Mouse (Mus musculus) A20 (cell line): ENCODE results near the gene Bcr.

Source experiments
- DNase-seq: peaks from one replicate; pipeline ENCODE4 v3.0.0-alpha.2; 2011; ENCODE audit warnings: low read depth, low spot score

The Bcr gene

GRCm38 (mm10) chr10:75130372-75131046 is 70.1 kb downstream of the Bcr start:
- no peak for DNase-seq

GRCm38 (mm10) chr10:75131625-75132024 is 71.2 kb downstream of the Bcr start:
- DNase-seq: no peak

GRCm38 (mm10) chr10:75134861-75135517 is 74.6 kb downstream of the Bcr start:
- no peak for DNase-seq

GRCm38 (mm10) chr10:75135518-75136162 is 75.2 kb downstream of the Bcr start:
- DNase-seq: no peak

GRCm38 (mm10) chr10:75137148-75137547 is 76.8 kb downstream of the Bcr start:
- DNase-seq: peak; percentile 51

- DNase-seq: no peak
Measured at GRCm38 (mm10) chr10:75145221-75145620, 84.8 kb downstream of the Bcr start.

- no peak for DNase-seq
Measured at GRCm38 (mm10) chr10:75146001-75146400, 85.6 kb downstream of the Bcr start.

- DNase-seq: no peak
Measured at GRCm38 (mm10) chr10:75146619-75147018, 86.2 kb downstream of the Bcr start.

- no peak for DNase-seq
Measured at GRCm38 (mm10) chr10:75148295-75148694, 87.9 kb downstream of the Bcr start.

GRCm38 (mm10) chr10:75150361-75150760 is 90.0 kb downstream of the Bcr start:
- DNase-seq: no peak

GRCm38 (mm10) chr10:75151311-75151710 is 90.9 kb downstream of the Bcr start:
- peak; percentile 80 for DNase-seq

GRCm38 (mm10) chr10:75156835-75157234 is 96.4 kb downstream of the Bcr start:
- no peak for DNase-seq

GRCm38 (mm10) chr10:75157713-75158112 is 97.3 kb downstream of the Bcr start:
- no peak for DNase-seq

- no peak for DNase-seq
Measured at GRCm38 (mm10) chr10:75158356-75158755, 98.0 kb downstream of the Bcr start.

GRCm38 (mm10) chr10:75160171-75160900 is 99.9 kb downstream of the Bcr start:
- peak; percentile 21 for DNase-seq

- no peak for DNase-seq
Measured at GRCm38 (mm10) chr10:75165825-75166481, 105.6 kb downstream of the Bcr start.

- DNase-seq: no peak
Measured at GRCm38 (mm10) chr10:75166601-75167000, 106.2 kb downstream of the Bcr start.

GRCm38 (mm10) chr10:75170207-75170850 is 109.9 kb downstream of the Bcr start:
- no peak for DNase-seq

GRCm38 (mm10) chr10:75173056-75173455 is 112.7 kb downstream of the Bcr start:
- no peak for DNase-seq

GRCm38 (mm10) chr10:75173712-75174111 is 113.3 kb downstream of the Bcr start:
- DNase-seq: no peak

GRCm38 (mm10) chr10:75176494-75176893 is 116.1 kb downstream of the Bcr start:
- DNase-seq: no peak
